Mouse (Mus musculus): ENCODE measurements around the gene Galns. TPM values are rescaled to one million over a fixed set of nuclear protein-coding genes. Genes with fewer than 3 reads are reported as not detected.
"Not testable (repeated sequence)": the region's sequence is repeated elsewhere in the genome, so short reads cannot be mapped to it uniquely, and the experiment has no call there.

Galns gene
- total and polyA plus RNA-seq, 2 experiments from 2014 or later, result 10.9 to 12.1 TPM

GRCm38 (mm10) chr8:122637230-122637629 is 26.0 kb upstream of the Galns start:
- 88% methylated on average over 9 of the region's 9 CpGs for WGBS
- no peak overlapping the region for H3K9ac ChIP-seq (replicated peaks; ENCODE audit: low read length, poor library complexity, severe bottlenecking)
- H3K4me1 ChIP-seq (ENCODE audit: insufficient read depth, low read length), result no peaks in the 10 kb centered on the region
- no peak overlapping the region for H3K27ac ChIP-seq (ENCODE audit: low read depth, low read length)
- TF ChIP-seq CTCF (IDR thresholded peaks at IDR 0.05), result no peak
- H3K36me3 ChIP-seq (ENCODE audit: insufficient read depth, low read length), result peaks cover 55% of the 10 kb centered on the region
- DNase-seq (ENCODE audit: low spot score) (no peak), ATAC-seq (ENCODE audit: low FRiP score) (no peak)
- H3K9me3 ChIP-seq (ENCODE audit: low read length), result no peaks in the 10 kb centered on the region
- H3K4me3 ChIP-seq (ENCODE audit: low read depth, low read length), result no peak overlapping the region
- H3K4me2 ChIP-seq (ENCODE audit: low read depth, low read length, poor library complexity, severe bottlenecking), result no peak overlapping the region
- no peaks in the 10 kb centered on the region for H3K27me3 ChIP-seq (ENCODE audit: insufficient read depth, low read length)

- no peaks in the 10 kb centered on the region for H3K4me1 ChIP-seq (ENCODE audit: insufficient read depth, low read length)
- no peak for DNase-seq (ENCODE audit: low spot score)
- no peak for ATAC-seq (ENCODE audit: low FRiP score)
- 74% methylated on average over 9 of the region's 9 CpGs for WGBS
- no peak overlapping the region for H3K4me2 ChIP-seq (ENCODE audit: low read depth, low read length, poor library complexity, severe bottlenecking)
- H3K9me3 ChIP-seq (ENCODE audit: low read length), result no peaks in the 10 kb centered on the region
- no peak overlapping the region for H3K4me3 ChIP-seq (ENCODE audit: low read depth, low read length)
- no peak overlapping the region for H3K27ac ChIP-seq (ENCODE audit: low read depth, low read length)
- H3K27me3 ChIP-seq (ENCODE audit: insufficient read depth, low read length), result no peaks in the 10 kb centered on the region
- no peak for TF ChIP-seq CTCF (IDR thresholded peaks at IDR 0.05)
- no peak overlapping the region for H3K9ac ChIP-seq (replicated peaks; ENCODE audit: low read length, poor library complexity, severe bottlenecking)
- H3K36me3 ChIP-seq (ENCODE audit: insufficient read depth, low read length), result peaks cover 55% of the 10 kb centered on the region
Measured at GRCm38 (mm10) chr8:122636803-122637175, 25.5 kb upstream of the Galns start.

- no peak for DNase-seq (ENCODE audit: low spot score)
- Histone ChIP-seq H3K4me3 (ENCODE audit: low read depth, low read length) (no peak overlapping the region), H3K9me3 (ENCODE audit: low read length) (no peaks in the 10 kb centered on the region), H3K4me2 (ENCODE audit: low read depth, low read length, poor library complexity, severe bottlenecking) (no peak overlapping the region), H3K27me3 (ENCODE audit: insufficient read depth, low read length) (no peaks in the 10 kb centered on the region), H3K36me3 (ENCODE audit: insufficient read depth, low read length) (peaks cover 51% of the 10 kb centered on the region), H3K4me1 (ENCODE audit: insufficient read depth, low read length) (no peaks in the 10 kb centered on the region), H3K27ac (ENCODE audit: low read depth, low read length) (no peak overlapping the region), H3K9ac (replicated peaks; ENCODE audit: low read length, poor library complexity, severe bottlenecking) (no peak overlapping the region)
- whole genome bisulfite sequencing, result 82% methylated on average over 14 of the region's 14 CpGs
- no peak for ATAC-seq (ENCODE audit: low FRiP score)
- no peak for TF ChIP-seq CTCF (IDR thresholded peaks at IDR 0.05)
Measured at GRCm38 (mm10) chr8:122635878-122636802, 24.9 kb upstream of the Galns start.

- 95% methylated on average over 14 of the region's 14 CpGs for WGBS
- no peak overlapping the region for H3K4me3 ChIP-seq (ENCODE audit: low read depth, low read length)
- peaks cover 46% of the 10 kb centered on the region for H3K36me3 ChIP-seq (ENCODE audit: insufficient read depth, low read length)
- H3K27me3 ChIP-seq (ENCODE audit: insufficient read depth, low read length), result no peaks in the 10 kb centered on the region
- H3K27ac ChIP-seq (ENCODE audit: low read depth, low read length), result no peak overlapping the region
- H3K4me2 ChIP-seq (ENCODE audit: low read depth, low read length, poor library complexity, severe bottlenecking), result no peak overlapping the region
- no peaks in the 10 kb centered on the region for H3K4me1 ChIP-seq (ENCODE audit: insufficient read depth, low read length)
- DNase-seq (ENCODE audit: low spot score) (no peak), ATAC-seq (ENCODE audit: low FRiP score) (no peak)
- H3K9me3 ChIP-seq (ENCODE audit: low read length), result no peaks in the 10 kb centered on the region
- no peak for TF ChIP-seq CTCF (IDR thresholded peaks at IDR 0.05)
- H3K9ac ChIP-seq (replicated peaks; ENCODE audit: low read length, poor library complexity, severe bottlenecking), result no peak overlapping the region
Measured at GRCm38 (mm10) chr8:122633205-122633604, 21.9 kb upstream of the Galns start.

- not testable (repeated sequence) for H3K4me3 ChIP-seq (ENCODE audit: low read depth, low read length); H3K9ac ChIP-seq (replicated peaks; ENCODE audit: low read length, poor library complexity, severe bottlenecking); H3K4me1 ChIP-seq (ENCODE audit: insufficient read depth, low read length); H3K27ac ChIP-seq (ENCODE audit: low read depth, low read length); H3K27me3 ChIP-seq (ENCODE audit: insufficient read depth, low read length); DNase-seq (ENCODE audit: low spot score); ATAC-seq (ENCODE audit: low FRiP score); H3K9me3 ChIP-seq (ENCODE audit: low read length); H3K4me2 ChIP-seq (ENCODE audit: low read depth, low read length, poor library complexity, severe bottlenecking)
- H3K36me3 ChIP-seq (ENCODE audit: insufficient read depth, low read length), result peaks cover 37% of the 10 kb centered on the region
- 84% methylated on average over 3 of the region's 3 CpGs for WGBS
Measured at GRCm38 (mm10) chr8:122632134-122632533, 20.9 kb upstream of the Galns start.

- no peaks in the 10 kb centered on the region for H3K9me3 ChIP-seq (ENCODE audit: low read length)
- 48% methylated on average over 22 of the region's 22 CpGs for whole genome bisulfite sequencing
- no peak for TF ChIP-seq CTCF (IDR thresholded peaks at IDR 0.05)
- DNase-seq (ENCODE audit: low spot score), result no peak
- no peaks in the 10 kb centered on the region for H3K27me3 ChIP-seq (ENCODE audit: insufficient read depth, low read length)
- H3K4me3 ChIP-seq (ENCODE audit: low read depth, low read length), result no peak overlapping the region
- no peak for ATAC-seq (ENCODE audit: low FRiP score)
- no peak overlapping the region for H3K27ac ChIP-seq (ENCODE audit: low read depth, low read length)
- H3K36me3 ChIP-seq (ENCODE audit: insufficient read depth, low read length), result peaks cover 32% of the 10 kb centered on the region
- H3K9ac ChIP-seq (replicated peaks; ENCODE audit: low read length, poor library complexity, severe bottlenecking), result peak overlapping the region; percentile 44; the same call in 1 of the 2 replicates
- H3K4me1 ChIP-seq (ENCODE audit: insufficient read depth, low read length), result no peaks in the 10 kb centered on the region
- H3K4me2 ChIP-seq (ENCODE audit: low read depth, low read length, poor library complexity, severe bottlenecking), result no peak overlapping the region
Measured at GRCm38 (mm10) chr8:122630696-122631095, 19.4 kb upstream of the Galns start.

All from midbrain, postnatal 0 days (tissue).